Mouse (Mus musculus) layer of hippocampus, postnatal 36 days (tissue): ENCODE measurements around the gene Rapgef6. TPM values are rescaled to one million over a fixed set of nuclear protein-coding genes. Genes with fewer than 3 reads are reported as not detected.

Experiments used
- DNase-seq, 2 experiments: peaks; one replicate each; pipeline ENCODE4 v3.0.0; 2022
- microRNA-seq, 2 experiments: library from miRNA; unstranded; fragments of <30 nt; microRNA quantifications; one replicate each; pipeline ENCODE4 v1.2.0; 2021
- total RNA-seq, 2 experiments: library from RNA; stranded (reverse); gene quantifications; 2 replicates each; pipeline ENCODE4 v1.2.3; 2021

Gene Rapgef6
- total RNA-seq, 2 experiments from 2014 or later: 41.3 to 48.5 TPM

DNA sequence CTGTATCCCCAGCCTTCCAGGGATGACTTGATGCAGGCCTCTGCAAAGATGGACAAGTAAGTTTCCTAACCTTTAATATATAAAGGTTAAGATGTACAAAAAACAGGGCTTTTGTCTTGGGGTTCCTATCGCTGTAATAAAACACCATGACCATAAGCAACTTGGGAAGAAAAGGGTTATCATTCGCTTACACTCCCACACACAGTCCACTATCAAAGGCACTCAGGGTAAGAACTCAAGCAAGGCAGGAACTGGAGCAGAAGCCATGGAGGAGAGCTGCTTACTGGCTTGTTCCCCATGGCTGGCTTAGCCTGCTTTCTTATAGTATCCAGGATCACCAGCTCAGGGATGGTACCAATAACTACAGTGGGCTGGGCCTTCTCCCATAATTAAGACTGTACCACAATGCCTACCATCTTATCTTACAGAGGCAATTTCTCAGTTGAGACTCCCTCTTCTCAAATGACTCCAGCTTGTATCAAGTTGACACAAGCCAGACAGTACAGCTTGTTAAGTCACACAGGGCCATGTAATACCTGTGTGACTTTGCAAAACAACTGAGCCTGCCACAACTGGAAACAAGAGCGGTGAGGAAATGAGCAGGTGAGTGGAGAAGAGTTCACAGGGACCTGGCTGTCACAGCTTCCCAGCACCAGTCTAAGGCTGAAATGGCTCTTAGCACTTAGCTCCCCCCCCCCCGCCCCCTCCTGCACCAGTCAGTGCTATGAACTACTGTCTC, 216.5 kb downstream of the Rapgef6 start:
- DNase-seq: no peak

DNA sequence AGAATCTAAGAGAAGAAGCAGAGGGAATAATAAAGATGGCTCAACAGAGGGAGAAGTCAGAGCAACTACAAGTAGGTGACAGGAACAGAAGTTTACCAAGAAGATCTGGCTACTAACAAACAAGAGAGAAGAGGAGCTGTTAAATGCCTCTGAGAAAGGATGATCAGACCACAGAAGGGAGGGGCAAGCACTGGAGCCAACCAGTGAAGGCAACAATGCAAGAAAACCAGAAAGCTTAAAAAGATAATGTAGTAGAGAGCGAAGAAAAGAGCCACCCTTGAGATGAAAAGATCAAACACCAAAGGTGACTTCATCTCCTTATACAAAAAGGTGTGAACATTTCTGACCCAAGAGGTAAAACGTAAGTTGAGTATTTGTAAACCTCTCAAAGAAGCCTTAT, 218.7 kb downstream of the Rapgef6 start:
- no peak for DNase-seq

DNA sequence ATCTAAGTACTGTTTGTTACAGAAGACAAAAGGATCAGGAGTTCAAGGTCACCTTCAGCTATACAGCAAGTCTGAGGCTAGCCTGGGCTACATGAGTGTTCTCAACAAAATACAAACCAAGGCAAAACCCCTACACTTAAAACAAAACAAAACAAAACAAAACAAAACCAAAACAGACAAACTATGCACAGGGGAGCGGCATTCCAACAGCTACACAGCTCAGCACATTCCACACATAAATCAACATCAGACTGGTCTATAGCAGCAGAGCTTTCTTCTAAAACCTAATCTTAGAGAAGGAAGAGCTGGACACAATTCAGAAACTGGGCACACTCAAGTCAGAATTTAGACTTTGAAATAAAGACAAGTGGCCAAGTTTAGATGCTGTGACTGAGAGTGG, 221.6 kb downstream of the Rapgef6 start:
- no peak for DNase-seq

Small RNA genes within 50 kb of the gene (microRNA-seq; reads per million reads assigned to microRNA genes)
- gene Gm26116: 0 reads per million in 2 experiments

Other genes with a start within 250 kb of the Rapgef6 start
- gene Acsl6, start 219.0 kb upstream of the Rapgef6 start, total RNA-seq: 100 to 1,000 TPM; 181 to 196 TPM
- not detected for gene Meikin, start 152.2 kb upstream of the Rapgef6 start, total RNA-seq
- gene Fnip1, start 84.6 kb upstream of the Rapgef6 start, total RNA-seq: 10 to 100 TPM; 34.9 to 36.4 TPM